Mouse (Mus musculus) left cerebral cortex, postnatal 25 days (tissue): ENCODE measurements at regions not wholly inside any gene's neighbourhood (a gene's known extent, or its start where the extent isn't known, plus 50 kb on each side); places are given as distances from the start of the nearest gene placed in this dataset.
A peak's percentile ranks its signal among the peaks of the same experiment; 100 is the strongest.

Experiments
- DNase-seq, 2 experiments: peaks; one replicate each; pipeline ENCODE4 v3.0.0; 2022; ENCODE audit warnings: low spot score in 2 of 2, mixed read lengths in 1 of 2
- intact Hi-C: fragments of 180-260 bp; cut with DNase I; formaldehyde crosslinking; loops from one replicate; pipeline ENCODE4 v1.15.1; 2025

- intact Hi-C loops = no loop called here
- DNase-seq = no peak
Measured at GRCm38 (mm10) chr2:167792330-167792729, 102.7 kb upstream of the Tmem189 start.

- intact Hi-C loops = loop anchor here (5.0 kb wide), 1 partner anchor 103 kb away; no protein-coding TSS in a partner anchor
Measured at GRCm38 (mm10) chr2:167789471-167789923, 99.9 kb upstream of the Tmem189 start.

GRCm38 (mm10) chr2:167786951-167787350 lies 97.3 kb upstream of the Tmem189 start:
- DNase-seq = no peak
- intact Hi-C loops = loop anchor here (5.0 kb wide), 1 partner anchor 105 kb away; no protein-coding TSS in a partner anchor

More at GRCm38 (mm10) chr2:167789471-167789923, 99.9 kb upstream of the Tmem189 start:
- DNase-seq = peak in 1 of 2 experiments; percentile 74

GRCm38 (mm10) chr2:167784353-167784752 lies 94.7 kb upstream of the Tmem189 start:
- DNase-seq = no peak
- intact Hi-C loops = no loop called here

- intact Hi-C loops = loop anchor here (2.0 kb wide), 1 partner anchor 93 kb away; no protein-coding TSS in a partner anchor
- no peak for DNase-seq
Measured at GRCm38 (mm10) chr2:167783374-167783773, 93.8 kb upstream of the Tmem189 start.

- intact Hi-C loops = loop anchor here (2.0 kb wide), 1 partner anchor 92 kb away; no protein-coding TSS in a partner anchor
- DNase-seq = peak; percentile 81 to 97
Measured at GRCm38 (mm10) chr2:167782231-167782999, 92.8 kb upstream of the Tmem189 start.

DNA sequence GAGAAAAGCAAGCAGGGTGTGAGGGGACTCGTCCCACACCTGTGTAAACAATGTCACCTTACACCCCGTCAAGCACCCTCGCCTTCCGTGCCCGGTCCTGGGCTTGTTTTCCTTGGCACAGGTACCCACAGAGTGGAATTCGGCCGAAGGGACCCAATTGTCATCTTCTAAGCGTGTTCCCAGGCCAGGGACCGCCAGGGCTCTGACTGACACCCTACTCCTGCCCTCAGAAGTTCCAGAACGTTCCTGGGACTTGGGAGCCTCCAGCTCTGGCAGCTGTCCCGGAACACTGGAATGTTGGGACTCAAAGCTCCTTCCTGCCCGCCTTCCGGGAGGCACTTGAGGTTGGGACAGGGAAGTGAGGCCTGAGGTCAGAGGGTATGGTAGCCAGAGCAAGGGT lies 91.9 kb upstream of the Tmem189 start:
- DNase-seq = no peak
- intact Hi-C loops = no loop called here

DNA sequence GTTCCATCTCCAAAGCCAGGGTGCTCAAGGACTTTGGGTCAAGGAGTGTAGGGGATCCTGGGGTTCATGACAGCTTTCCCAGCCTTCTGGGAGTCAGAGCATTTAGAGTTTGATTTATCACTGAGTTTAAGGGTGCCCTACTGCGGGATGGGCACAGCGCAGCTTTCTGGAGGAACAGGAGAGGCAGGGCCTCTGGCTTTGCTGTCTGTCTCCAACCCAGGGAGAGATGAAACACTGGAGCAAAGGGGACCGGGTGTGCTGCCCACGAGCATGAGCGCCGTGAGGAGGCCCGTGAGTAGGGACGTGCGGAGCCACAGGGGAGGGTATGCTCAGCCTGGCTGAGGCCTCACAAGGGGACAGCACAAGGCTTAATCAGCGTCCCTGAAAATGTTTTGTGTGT lies 89.1 kb upstream of the Tmem189 start:
- no peak for DNase-seq
- intact Hi-C loops = no loop called here

DNA sequence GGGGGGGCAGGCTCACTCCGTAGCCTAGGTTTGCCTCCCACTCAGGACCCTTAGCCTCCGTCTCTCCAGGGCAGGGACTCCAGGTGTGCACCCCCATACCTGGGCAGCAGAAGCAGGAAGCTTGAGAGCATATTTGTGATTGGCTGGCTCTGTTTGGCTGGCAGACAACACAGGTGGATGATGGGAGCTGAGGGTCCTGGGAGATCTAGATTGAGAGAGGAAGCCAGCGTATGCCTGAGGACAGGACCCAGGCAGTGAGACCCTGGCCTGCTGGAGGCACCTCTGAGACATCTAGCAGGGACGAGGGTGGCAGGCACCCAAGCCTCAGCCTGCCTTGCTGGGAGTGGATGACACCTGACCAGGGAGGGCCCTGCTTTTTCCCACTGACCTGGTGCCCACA lies 88.6 kb upstream of the Tmem189 start:
- intact Hi-C loops = no loop called here
- no peak for DNase-seq

GRCm38 (mm10) chr2:167777331-167778085 lies 87.9 kb upstream of the Tmem189 start:
- DNase-seq = peak; percentile 39 to 48
- intact Hi-C loops = no loop called here

- intact Hi-C loops = no loop called here
Measured at GRCm38 (mm10) chr2:167776251-167777168, 86.9 kb upstream of the Tmem189 start.

GRCm38 (mm10) chr2:167775218-167775915 lies 85.7 kb upstream of the Tmem189 start:
- DNase-seq = peak in 1 of 2 experiments; percentile 42
- intact Hi-C loops = no loop called here

More at GRCm38 (mm10) chr2:167776251-167777168, 86.9 kb upstream of the Tmem189 start:
- DNase-seq = no peak

- DNase-seq = peak in 1 of 2 experiments; percentile 40
Measured at GRCm38 (mm10) chr2:167774806-167775179, 85.2 kb upstream of the Tmem189 start.

GRCm38 (mm10) chr2:167774166-167774805 lies 84.7 kb upstream of the Tmem189 start:
- DNase-seq = no peak
- intact Hi-C loops = no loop called here

More at GRCm38 (mm10) chr2:167774806-167775179, 85.2 kb upstream of the Tmem189 start:
- intact Hi-C loops = no loop called here

GRCm38 (mm10) chr2:167772834-167773233 lies 83.2 kb upstream of the Tmem189 start:
- intact Hi-C loops = no loop called here
- DNase-seq = no peak

DNA sequence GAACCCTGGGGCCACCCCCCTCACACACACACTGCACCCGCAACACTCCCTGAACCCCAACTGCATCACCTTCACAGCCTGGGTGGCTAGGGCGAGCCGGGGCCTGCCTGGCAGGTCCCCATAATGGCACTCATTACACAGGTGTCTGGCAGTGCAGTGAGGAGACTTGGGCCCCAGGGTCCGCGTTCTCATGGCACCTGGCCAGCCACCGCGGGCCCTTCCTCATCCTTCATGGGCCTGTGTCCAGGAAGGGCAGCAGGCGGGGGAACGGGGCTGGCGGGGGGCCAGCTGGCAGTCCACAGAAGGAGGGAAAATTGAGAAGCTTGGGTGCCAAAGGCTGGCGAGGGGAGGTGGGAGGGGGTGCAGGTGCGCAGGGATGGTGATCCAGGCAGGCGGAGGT lies 78.3 kb upstream of the Tmem189 start:
- DNase-seq = peak; percentile 14 to 36
- intact Hi-C loops = no loop called here

- no peak for DNase-seq
- intact Hi-C loops = no loop called here
Measured at GRCm38 (mm10) chr2:167767371-167767770, 77.7 kb upstream of the Tmem189 start.

- intact Hi-C loops = no loop called here
- DNase-seq = no peak
Measured at GRCm38 (mm10) chr2:167765811-167766210, 76.2 kb upstream of the Tmem189 start.
